14 mouse cellular contexts compared by ENCODE assay signal in genomic region chr1:38715621-38716020, GRCm38 (mm10).
"Had no signal": no experiment of that assay in that cellular context is flagged by ENCODE, and none has a peak within 500 bp of the region (broad histone marks: within the 10 kb centered on the region; RNA-seq: fewer than 3 reads in every experiment).

No protein-coding gene starts in this region.

- H3K4me3 ChIP-seq: left cerebral cortex, adult 2 months; limb, embryonic 10.5 days; liver, embryonic 15.5 days; midbrain, embryonic 13.5 days had no signal

- H3K4me2 ChIP-seq: liver, embryonic 11.5 days; liver, embryonic 15.5 days; midbrain, embryonic 13.5 days had no signal

- H3K27me3 ChIP-seq: liver, embryonic 15.5 days; midbrain, embryonic 13.5 days had no signal

- H3K36me3 ChIP-seq: limb, embryonic 10.5 days; liver, embryonic 15.5 days; midbrain, embryonic 13.5 days had no signal

- H3K4me1 ChIP-seq: limb, embryonic 10.5 days; liver, embryonic 15.5 days; midbrain, embryonic 13.5 days had no signal

- H3K27ac ChIP-seq: left cerebral cortex, adult 2 months; limb, embryonic 10.5 days; liver, embryonic 15.5 days; midbrain, embryonic 13.5 days had no signal

- H3K9ac ChIP-seq: liver, embryonic 15.5 days; midbrain, embryonic 13.5 days had no signal

- H3K9me3 ChIP-seq: limb, embryonic 10.5 days; liver, embryonic 15.5 days; midbrain, embryonic 13.5 days had no signal

- ATAC-seq: lung, postnatal 0 days; midbrain, embryonic 13.5 days had no signal

- DNase-seq: kidney, adult 11 months; kidney, adult 9 months; lung, adult 2 months; lung, postnatal 36 days; right cerebral cortex, postnatal 4 days; spleen, adult 18-20 months; thymus, adult 2 months; thymus, postnatal 25 days had no signal
